Mouse (Mus musculus): ENCODE results near the gene Asb17. TPM values are rescaled to one million over a fixed set of nuclear protein-coding genes. Genes with fewer than 3 reads are reported as not detected.
"Not testable (repeated sequence)": the region's sequence is repeated elsewhere in the genome, so short reads cannot be mapped to it uniquely, and the experiment has no call there.

The Asb17 gene
- polyA plus RNA-seq, 1 experiment from 2014 or later = 0.32 TPM

- Histone ChIP-seq H3K27me3 (ENCODE audit: control insufficient read depth, insufficient read depth, low read length) (no peaks in the 10 kb centered on the region), H3K36me3 (ENCODE audit: control insufficient read depth, insufficient read depth, low read length) (no peaks in the 10 kb centered on the region), H3K4me2 (ENCODE audit: low read depth, severe bottlenecking) (no peak overlapping the region), H3K4me3 (ENCODE audit: low read depth, low read length) (no peak overlapping the region), H3K4me1 (ENCODE audit: control insufficient read depth, insufficient read depth, low read length) (0 out of 2 replicates have a peak, but pooled peaks cover 3% of the 10 kb centered on the region), H3K9ac (ENCODE audit: low read length) (no peak overlapping the region), H3K27ac (replicated peaks; ENCODE audit: low read depth, low read length) (no peak overlapping the region), H3K9me3 (ENCODE audit: control insufficient read depth, low read length) (no peaks in the 10 kb centered on the region)
- DNase-seq (ENCODE audit: low spot score) (no peak), ATAC-seq (ENCODE audit: insufficient number of reproducible peaks, low FRiP score, low TSS enrichment, low read depth) (no peak)
- 80% methylated on average over 8 of the region's 8 CpGs for WGBS
Measured at GRCm38 (mm10) chr3:153852266-153852665, 8.3 kb downstream of the Asb17 start.

DNA sequence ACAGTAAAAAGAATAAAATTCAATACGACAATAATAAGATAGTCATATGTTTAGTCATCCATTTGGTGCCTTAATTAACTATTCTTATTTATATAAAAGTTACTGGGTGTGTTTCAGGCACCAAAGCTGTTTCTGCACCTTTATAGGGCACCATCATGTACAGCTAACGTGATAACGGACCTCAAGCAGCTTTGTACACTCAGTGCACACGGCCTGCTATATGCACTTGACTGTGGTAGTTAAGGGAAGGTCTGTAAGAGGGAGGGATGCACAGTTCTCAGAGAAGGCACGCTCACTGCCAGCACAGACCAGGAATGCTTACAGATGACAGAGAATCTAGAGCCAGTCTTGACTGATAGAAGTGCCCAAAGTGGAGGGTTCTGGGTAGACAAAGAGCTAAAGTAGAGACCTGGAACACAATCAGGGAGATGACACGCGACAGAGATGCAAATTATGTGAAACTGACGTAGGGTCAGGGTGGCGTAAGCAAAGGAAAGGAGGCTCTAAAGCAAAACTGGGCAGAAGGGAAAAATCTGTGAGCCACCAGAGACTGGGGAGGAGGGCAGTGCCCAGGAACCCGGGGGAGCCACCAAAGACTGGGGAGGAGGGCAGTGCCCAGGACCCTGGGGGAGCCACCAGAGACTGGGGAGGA lies 14.5 kb downstream of the Asb17 start:
- H3K4me1 ChIP-seq (ENCODE audit: control insufficient read depth, insufficient read depth, low read length) = no peaks in the 10 kb centered on the region
- H3K9me3 ChIP-seq (ENCODE audit: control insufficient read depth, low read length) = no peaks in the 10 kb centered on the region
- no peaks in the 10 kb centered on the region for H3K27me3 ChIP-seq (ENCODE audit: control insufficient read depth, insufficient read depth, low read length)
- no peak overlapping the region for H3K27ac ChIP-seq (replicated peaks; ENCODE audit: low read depth, low read length)
- H3K36me3 ChIP-seq (ENCODE audit: control insufficient read depth, insufficient read depth, low read length) = no peaks in the 10 kb centered on the region
- no peak for ATAC-seq (ENCODE audit: insufficient number of reproducible peaks, low FRiP score, low TSS enrichment, low read depth)
- 74% methylated on average over 10 of the region's 10 CpGs for WGBS
- H3K9ac ChIP-seq (ENCODE audit: low read length) = no peak overlapping the region
- H3K4me2 ChIP-seq (ENCODE audit: low read depth, severe bottlenecking) = no peak overlapping the region
- no peak overlapping the region for H3K4me3 ChIP-seq (ENCODE audit: low read depth, low read length)
- no peak for DNase-seq (ENCODE audit: low spot score)

DNA sequence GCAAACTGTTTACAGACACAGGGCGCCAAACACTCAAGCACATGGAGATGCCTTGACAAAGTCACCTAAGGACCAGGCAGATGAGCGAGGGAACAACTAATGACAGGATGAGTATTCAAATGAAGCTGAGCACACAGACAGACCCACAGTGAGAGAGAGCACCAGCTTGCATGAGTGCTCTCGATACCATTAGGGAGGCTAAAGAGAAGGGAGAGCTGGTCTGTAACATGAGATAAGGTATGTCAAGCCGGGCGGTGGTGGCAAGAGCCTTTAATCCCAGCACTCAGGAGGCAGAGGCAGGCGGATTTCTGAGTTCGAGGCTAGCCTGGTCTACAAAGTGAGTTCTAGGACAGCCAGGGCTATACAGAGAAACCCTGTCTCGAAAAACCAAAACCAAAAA lies 16.4 kb downstream of the Asb17 start:
- H3K27me3 ChIP-seq (ENCODE audit: control insufficient read depth, insufficient read depth, low read length); H3K9me3 ChIP-seq (ENCODE audit: control insufficient read depth, low read length); H3K27ac ChIP-seq (replicated peaks; ENCODE audit: low read depth, low read length); H3K9ac ChIP-seq (ENCODE audit: low read length); ATAC-seq (ENCODE audit: insufficient number of reproducible peaks, low FRiP score, low TSS enrichment, low read depth); H3K36me3 ChIP-seq (ENCODE audit: control insufficient read depth, insufficient read depth, low read length); H3K4me3 ChIP-seq (ENCODE audit: low read depth, low read length); DNase-seq (ENCODE audit: low spot score); H3K4me1 ChIP-seq (ENCODE audit: control insufficient read depth, insufficient read depth, low read length); H3K4me2 ChIP-seq (ENCODE audit: low read depth, severe bottlenecking): not testable (repeated sequence)
- 91% methylated on average over 8 of the region's 8 CpGs for WGBS

- 87% methylated on average over 2 of the region's 2 CpGs for WGBS
- no peaks in the 10 kb centered on the region for H3K4me1 ChIP-seq (ENCODE audit: control insufficient read depth, insufficient read depth, low read length)
Measured at GRCm38 (mm10) chr3:153863816-153864215, 19.8 kb downstream of the Asb17 start.

DNA sequence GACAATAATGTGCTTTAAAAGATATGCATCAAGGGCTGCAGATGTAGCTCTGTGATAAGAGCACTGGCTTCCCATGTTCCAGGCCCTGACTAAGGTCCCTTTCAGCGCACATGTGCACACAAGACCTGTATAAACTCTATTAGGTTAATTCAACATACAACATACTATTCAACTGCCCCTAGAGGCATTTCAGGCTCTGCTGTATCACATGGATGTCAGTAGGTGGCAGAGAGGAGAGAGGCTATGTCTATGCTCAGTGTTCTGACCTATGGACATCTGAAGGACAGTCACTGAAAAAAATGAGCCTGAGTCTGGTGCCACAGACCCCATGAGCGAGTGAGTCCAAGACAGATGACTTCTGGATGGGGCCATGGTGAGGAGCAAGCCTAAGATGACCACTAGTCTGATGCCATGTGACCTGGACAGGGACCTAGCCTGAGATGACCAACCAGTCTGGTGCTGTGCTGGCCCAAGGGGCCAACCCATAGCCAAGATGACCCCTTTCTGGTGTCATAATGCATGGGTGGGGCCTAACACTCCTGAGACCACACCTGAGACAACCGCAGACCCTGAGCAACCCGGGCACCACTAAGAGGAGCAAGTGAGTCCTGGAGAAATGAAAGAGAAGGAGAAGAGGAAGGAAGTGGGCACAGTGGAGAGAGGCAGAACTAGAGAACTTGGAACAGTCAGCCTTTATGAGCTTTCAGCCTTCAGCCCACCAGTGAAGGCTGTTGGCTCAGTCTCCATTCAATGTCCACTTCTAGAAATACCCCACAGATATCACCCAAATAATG lies 20.8 kb downstream of the Asb17 start:
- Histone ChIP-seq H3K4me3 (ENCODE audit: low read depth, low read length) (no peak overlapping the region), H3K4me1 (ENCODE audit: control insufficient read depth, insufficient read depth, low read length) (no peaks in the 10 kb centered on the region), H3K9me3 (ENCODE audit: control insufficient read depth, low read length) (no peaks in the 10 kb centered on the region), H3K4me2 (ENCODE audit: low read depth, severe bottlenecking) (no peak overlapping the region), H3K9ac (ENCODE audit: low read length) (no peak overlapping the region), H3K27ac (replicated peaks; ENCODE audit: low read depth, low read length) (no peak overlapping the region), H3K27me3 (ENCODE audit: control insufficient read depth, insufficient read depth, low read length) (no peaks in the 10 kb centered on the region), H3K36me3 (ENCODE audit: control insufficient read depth, insufficient read depth, low read length) (no peaks in the 10 kb centered on the region)
- 0 out of 2 replicates have a peak, but pooled peaks have one; percentile 26 for ATAC-seq (ENCODE audit: insufficient number of reproducible peaks, low FRiP score, low TSS enrichment, low read depth)
- 90% methylated on average over 4 of the region's 4 CpGs for WGBS
- DNase-seq (ENCODE audit: low spot score) = no peak

More at GRCm38 (mm10) chr3:153863816-153864215, 19.8 kb downstream of the Asb17 start:
- Histone ChIP-seq H3K4me2 (ENCODE audit: low read depth, severe bottlenecking) (no peak overlapping the region), H3K9ac (ENCODE audit: low read length) (no peak overlapping the region), H3K4me3 (ENCODE audit: low read depth, low read length) (no peak overlapping the region), H3K27me3 (ENCODE audit: control insufficient read depth, insufficient read depth, low read length) (no peaks in the 10 kb centered on the region), H3K9me3 (ENCODE audit: control insufficient read depth, low read length) (no peaks in the 10 kb centered on the region), H3K36me3 (ENCODE audit: control insufficient read depth, insufficient read depth, low read length) (no peaks in the 10 kb centered on the region), H3K27ac (replicated peaks; ENCODE audit: low read depth, low read length) (no peak overlapping the region)
- ATAC-seq (ENCODE audit: insufficient number of reproducible peaks, low FRiP score, low TSS enrichment, low read depth) = no peak
- no peak for DNase-seq (ENCODE audit: low spot score)

- Histone ChIP-seq H3K27ac (replicated peaks; ENCODE audit: low read depth, low read length) (no peak overlapping the region), H3K9ac (ENCODE audit: low read length) (no peak overlapping the region), H3K4me1 (ENCODE audit: control insufficient read depth, insufficient read depth, low read length) (no peaks in the 10 kb centered on the region), H3K27me3 (ENCODE audit: control insufficient read depth, insufficient read depth, low read length) (no peaks in the 10 kb centered on the region), H3K36me3 (ENCODE audit: control insufficient read depth, insufficient read depth, low read length) (no peaks in the 10 kb centered on the region), H3K4me2 (ENCODE audit: low read depth, severe bottlenecking) (no peak overlapping the region), H3K9me3 (ENCODE audit: control insufficient read depth, low read length) (no peaks in the 10 kb centered on the region), H3K4me3 (ENCODE audit: low read depth, low read length) (no peak overlapping the region)
- ATAC-seq (ENCODE audit: insufficient number of reproducible peaks, low FRiP score, low TSS enrichment, low read depth) = no peak
- DNase-seq (ENCODE audit: low spot score) = no peak
- 78% methylated on average over 14 of the region's 14 CpGs for WGBS
Measured at GRCm38 (mm10) chr3:153867149-153868136, 23.4 kb downstream of the Asb17 start.

DNA sequence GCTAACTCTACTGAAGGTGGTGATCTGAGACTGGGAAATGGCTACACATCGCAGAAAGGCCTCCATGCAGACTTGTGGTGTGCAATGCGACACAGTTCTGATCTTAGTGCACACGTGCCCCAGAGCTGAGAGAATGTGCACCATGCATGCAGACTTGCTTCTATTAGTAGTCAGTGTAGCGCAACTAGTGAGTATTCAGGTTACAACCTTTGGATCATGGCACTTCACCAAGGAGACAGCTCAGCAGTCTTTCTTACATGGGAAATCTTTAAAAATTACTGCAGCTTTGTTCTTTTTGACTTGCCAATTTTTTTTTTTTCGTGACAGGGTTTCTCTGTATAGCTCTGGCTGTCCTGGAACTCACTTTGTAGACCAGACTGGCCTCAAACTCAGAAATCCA lies 27.4 kb downstream of the Asb17 start:
- no peak overlapping the region for H3K4me2 ChIP-seq (ENCODE audit: low read depth, severe bottlenecking)
- no peak overlapping the region for H3K4me3 ChIP-seq (ENCODE audit: low read depth, low read length)
- no peak overlapping the region for H3K27ac ChIP-seq (replicated peaks; ENCODE audit: low read depth, low read length)
- H3K9ac ChIP-seq (ENCODE audit: low read length) = no peak overlapping the region
- no peaks in the 10 kb centered on the region for H3K36me3 ChIP-seq (ENCODE audit: control insufficient read depth, insufficient read depth, low read length)
- DNase-seq (ENCODE audit: low spot score) (no peak), ATAC-seq (ENCODE audit: insufficient number of reproducible peaks, low FRiP score, low TSS enrichment, low read depth) (no peak)
- no peaks in the 10 kb centered on the region for H3K9me3 ChIP-seq (ENCODE audit: control insufficient read depth, low read length)
- WGBS = 86% methylated on average over 5 of the region's 5 CpGs
- H3K27me3 ChIP-seq (ENCODE audit: control insufficient read depth, insufficient read depth, low read length) = no peaks in the 10 kb centered on the region
- H3K4me1 ChIP-seq (ENCODE audit: control insufficient read depth, insufficient read depth, low read length) = no peaks in the 10 kb centered on the region

DNA sequence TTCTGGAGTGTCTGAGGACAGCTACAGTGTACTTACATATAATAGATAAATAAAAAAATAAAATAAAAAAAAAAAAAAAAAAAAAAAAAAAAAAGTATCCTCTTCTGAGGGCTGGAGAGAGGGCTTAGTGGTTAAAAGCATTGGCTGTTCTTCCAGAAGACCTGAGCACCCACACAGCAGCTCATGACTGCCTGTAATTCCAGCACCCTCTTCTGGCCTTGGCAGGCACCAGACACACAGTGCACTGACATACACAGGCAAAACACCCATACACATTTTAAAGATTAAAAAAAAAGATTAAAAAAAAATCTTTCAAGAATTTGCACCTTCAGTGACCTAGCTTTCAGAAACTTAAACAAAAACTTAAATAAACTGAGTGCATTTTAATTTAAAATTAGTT lies 42.3 kb downstream of the Asb17 start:
- ATAC-seq (ENCODE audit: insufficient number of reproducible peaks, low FRiP score, low TSS enrichment, low read depth) (no peak), DNase-seq (ENCODE audit: low spot score) (no peak)
- H3K4me2 ChIP-seq (ENCODE audit: low read depth, severe bottlenecking) = no peak overlapping the region
- no peak overlapping the region for H3K4me3 ChIP-seq (ENCODE audit: low read depth, low read length)
- H3K4me1 ChIP-seq (ENCODE audit: control insufficient read depth, insufficient read depth, low read length) = no peaks in the 10 kb centered on the region
- no peaks in the 10 kb centered on the region for H3K9me3 ChIP-seq (ENCODE audit: control insufficient read depth, low read length)
- no peaks in the 10 kb centered on the region for H3K36me3 ChIP-seq (ENCODE audit: control insufficient read depth, insufficient read depth, low read length)
- no peaks in the 10 kb centered on the region for H3K27me3 ChIP-seq (ENCODE audit: control insufficient read depth, insufficient read depth, low read length)
- H3K27ac ChIP-seq (replicated peaks; ENCODE audit: low read depth, low read length) = no peak overlapping the region
- no peak overlapping the region for H3K9ac ChIP-seq (ENCODE audit: low read length)
